Comparison of ENCODE assay signal across 8 mouse cellular contexts in genomic region chr12:103353538-103353937, GRCm38 (mm10). TPM values are rescaled to one million over a fixed set of nuclear protein-coding genes. Genes with fewer than 3 reads are reported as not detected.
DNase-seq lines count a peak whose midpoint lies in the region; ATAC-seq and TF ChIP-seq lines count a peak whose summit lies in the region.

No protein-coding gene starts in this region.

- H3K27me3 ChIP-seq in midbrain, embryonic 11.5 days (ENCODE audit: control insufficient read depth, insufficient read depth, low read length), result no peaks in the 10 kb centered on the region
- no peaks in the 10 kb centered on the region for H3K27me3 ChIP-seq in stomach, postnatal 0 days (ENCODE audit: control insufficient read depth, insufficient read depth, low read length)

- H3K4me2 ChIP-seq in midbrain, embryonic 11.5 days, result no peak overlapping the region
- peak overlapping the region; percentile 49 for H3K4me2 ChIP-seq in stomach, postnatal 0 days (replicated peaks; ENCODE audit: low read depth)

- no peak overlapping the region for H3K27ac ChIP-seq in midbrain, embryonic 11.5 days (ENCODE audit: low read depth, low read length)
- no peak overlapping the region; the same call in 1 of the 2 replicates for H3K27ac ChIP-seq in stomach, postnatal 0 days (replicated peaks)

- TF ChIP-seq EP300 in stomach, postnatal 0 days (optimal IDR thresholded peaks at IDR 0.05), result no peak

- H3K9ac ChIP-seq in midbrain, embryonic 11.5 days (ENCODE audit: low read length), result no peak overlapping the region
- H3K9ac ChIP-seq in stomach, postnatal 0 days (ENCODE audit: low read length), result peak overlapping the region; percentile 32; the same call in 1 of the 2 replicates

- 23% methylated on average over 5 of the region's 5 CpGs for WGBS in midbrain, embryonic 11.5 days
- 13% methylated on average over 5 of the region's 5 CpGs for WGBS in stomach, postnatal 0 days

- H3K4me1 ChIP-seq in midbrain, embryonic 11.5 days (ENCODE audit: control insufficient read depth, insufficient read depth, low read length), result no peaks in the 10 kb centered on the region
- no peaks in the 10 kb centered on the region for H3K4me1 ChIP-seq in stomach, postnatal 0 days (replicated peaks; ENCODE audit: control insufficient read depth, insufficient read depth)

- ATAC-seq in hematopoietic stem cell, adult 5-6 weeks (replicated peaks in 1 of 2; ENCODE audit: insufficient read depth in 1 of 2, low FRiP score in 2 of 2, low TSS enrichment in 1 of 2, low read depth in 1 of 2, poor library complexity in 2 of 2, severe bottlenecking in 2 of 2), result peak; percentile 78 to 84
- ATAC-seq in midbrain, embryonic 11.5 days (ENCODE audit: low FRiP score), result peak; percentile 68
- ATAC-seq in stomach, postnatal 0 days (ENCODE audit: low FRiP score, low TSS enrichment), result peak; percentile 64; the same call in 1 of the 2 replicates

- no peaks in the 10 kb centered on the region for H3K9me3 ChIP-seq in midbrain, embryonic 11.5 days (ENCODE audit: control insufficient read depth, low read length)
- no peaks in the 10 kb centered on the region for H3K9me3 ChIP-seq in stomach, postnatal 0 days (ENCODE audit: control insufficient read depth, low read length)

- H3K4me3 ChIP-seq in midbrain, embryonic 11.5 days (ENCODE audit: low read depth, low read length), result no peak overlapping the region
- peak overlapping the region; percentile 15; the same call in 1 of the 2 replicates for H3K4me3 ChIP-seq in stomach, postnatal 0 days (ENCODE audit: low read depth, low read length)

- peak; percentile 44 for DNase-seq in thymus, postnatal 0 days (ENCODE audit: low spot score)
- no peak for DNase-seq in thymus, postnatal 25 days
- DNase-seq in cerebellum, adult 9-10 months, result peak; percentile 74
- DNase-seq in gastrocnemius, adult 18-20 months (ENCODE audit: low spot score), result peak; percentile 88
- peak; percentile 85 for DNase-seq in midbrain, embryonic 11.5 days (ENCODE audit: low spot score, missing footprints)
- no peak for DNase-seq in stomach, postnatal 0 days (ENCODE audit: low spot score)
- DNase-seq in urinary bladder, postnatal 4 days (ENCODE audit: low spot score in 2 of 2), result no peak

- no peaks in the 10 kb centered on the region for H3K36me3 ChIP-seq in midbrain, embryonic 11.5 days (ENCODE audit: control insufficient read depth, insufficient read depth, low read length)
- no peaks in the 10 kb centered on the region for H3K36me3 ChIP-seq in stomach, postnatal 0 days (ENCODE audit: control insufficient read depth, insufficient read depth, low read length)

- TF ChIP-seq CTCF in stomach, postnatal 0 days (IDR thresholded peaks at IDR 0.05; ENCODE audit: low read depth), result peak; percentile 64

RNA-seq across cellular contexts. Expression of gene Asb2, which starts 2.3 kb away (rescaled TPM):
- polyA plus RNA-seq in thymus, postnatal 0 days (2015; fragmentation: Nextera tagmentation; extraction: Ambion mirVana), result 5.2 and 5.6 TPM in 2 replicates
- 100 to 1,000 TPM; 852 to 871 TPM for total RNA-seq in gastrocnemius, adult 18-20 months (2021)
- total RNA-seq in hematopoietic stem cell, adult 5-6 weeks (2017), result 3.3 TPM in 1 of 2 replicates, not detected in the other
- polyA plus RNA-seq in midbrain, embryonic 11.5 days (2014; fragmentation: Nextera tagmentation; extraction: Ambion mirVana), result 0.58 and 0.77 TPM in 2 replicates
- 17.4 and 20.2 TPM in 2 replicates for polyA plus RNA-seq in stomach, postnatal 0 days (2015; fragmentation: Nextera tagmentation; extraction: Ambion mirVana)

RNA-seq across cellular contexts. Expression of gene Otub2, which starts 34.9 kb away (rescaled TPM):
- polyA plus RNA-seq in thymus, postnatal 0 days (2015; fragmentation: Nextera tagmentation; extraction: Ambion mirVana), result 1.9 TPM in 2 replicates
- total RNA-seq in gastrocnemius, adult 18-20 months (2021), result 10 to 100 TPM; 11.2 to 15.5 TPM
- total RNA-seq in hematopoietic stem cell, adult 5-6 weeks (2017), result 3.4 and 5.2 TPM in 2 replicates
- 13.9 and 14.1 TPM in 2 replicates for polyA plus RNA-seq in midbrain, embryonic 11.5 days (2014; fragmentation: Nextera tagmentation; extraction: Ambion mirVana)
- polyA plus RNA-seq in stomach, postnatal 0 days (2015; fragmentation: Nextera tagmentation; extraction: Ambion mirVana), result 18.8 and 20.1 TPM in 2 replicates

RNA-seq across cellular contexts. Expression of gene Fam181a, which starts 42.8 kb away (rescaled TPM):
- not detected in 2 replicates for polyA plus RNA-seq in thymus, postnatal 0 days (2015; fragmentation: Nextera tagmentation; extraction: Ambion mirVana)
- not detected for total RNA-seq in gastrocnemius, adult 18-20 months (2021)
- total RNA-seq in hematopoietic stem cell, adult 5-6 weeks (2017), result not detected in 2 replicates
- polyA plus RNA-seq in midbrain, embryonic 11.5 days (2014; fragmentation: Nextera tagmentation; extraction: Ambion mirVana), result 47.3 and 57.7 TPM in 2 replicates
- polyA plus RNA-seq in stomach, postnatal 0 days (2015; fragmentation: Nextera tagmentation; extraction: Ambion mirVana), result not detected in 2 replicates

RNA-seq across cellular contexts. Expression of gene 9330161L09Rik, which starts 54.1 kb away (rescaled TPM):
- 0.14 and 0.21 TPM in 2 replicates for polyA plus RNA-seq in thymus, postnatal 0 days (2015; fragmentation: Nextera tagmentation; extraction: Ambion mirVana)
- total RNA-seq in gastrocnemius, adult 18-20 months (2021), result 1 to 10 TPM in 1 of 2 experiments, under 1 TPM in 1; 0.62 to 1.1 TPM
- total RNA-seq in hematopoietic stem cell, adult 5-6 weeks (2017), result 1.2 and 4.7 TPM in 2 replicates
- polyA plus RNA-seq in midbrain, embryonic 11.5 days (2014; fragmentation: Nextera tagmentation; extraction: Ambion mirVana), result 0.59 and 0.81 TPM in 2 replicates
- 0.18 and 0.27 TPM in 2 replicates for polyA plus RNA-seq in stomach, postnatal 0 days (2015; fragmentation: Nextera tagmentation; extraction: Ambion mirVana)

Comparison
In these comparisons a context has a peak if more than half of its experiments do, and no peak if none do; other contexts are left out.
1. DNase-seq: peak in thymus, postnatal 0 days (single experiment), cerebellum, adult 9-10 months (single experiment), gastrocnemius, adult 18-20 months (single experiment) and midbrain, embryonic 11.5 days (single experiment); none in thymus, postnatal 25 days (single experiment), stomach, postnatal 0 days (single experiment) and urinary bladder, postnatal 4 days (0 of 2).
2. RNA of gene Fam181a, which starts 42.8 kb away (polyA plus RNA-seq): 47.3 to 57.7 TPM in midbrain, embryonic 11.5 days; not detected in stomach, postnatal 0 days and not detected in thymus, postnatal 0 days; every median in the first group is over 10 times any median in the second.
3. Peak in every context shown above with its lines, with median percentiles within 50 percentile points of each other: ATAC-seq.